Mouse (Mus musculus) ovary, adult 18-20 months (tissue): ENCODE measurements around the gene Pard3.

ENCODE experiments used
- DNase-seq: peaks from one replicate; pipeline ENCODE4 v3.0.0; 2022; ENCODE audit warnings: low spot score, mixed read lengths

Pard3 gene

GRCm38 (mm10) chr8:127614206-127614605 is 550.5 kb downstream of the Pard3 start:
- no peak for DNase-seq

- DNase-seq: no peak
Observed at GRCm38 (mm10) chr8:127616681-127617080, 553.0 kb downstream of the Pard3 start.

GRCm38 (mm10) chr8:127622137-127622536 is 558.4 kb downstream of the Pard3 start:
- no peak for DNase-seq

- DNase-seq: peak; percentile 44
Observed at GRCm38 (mm10) chr8:127638232-127639087, 574.8 kb downstream of the Pard3 start.

DNA sequence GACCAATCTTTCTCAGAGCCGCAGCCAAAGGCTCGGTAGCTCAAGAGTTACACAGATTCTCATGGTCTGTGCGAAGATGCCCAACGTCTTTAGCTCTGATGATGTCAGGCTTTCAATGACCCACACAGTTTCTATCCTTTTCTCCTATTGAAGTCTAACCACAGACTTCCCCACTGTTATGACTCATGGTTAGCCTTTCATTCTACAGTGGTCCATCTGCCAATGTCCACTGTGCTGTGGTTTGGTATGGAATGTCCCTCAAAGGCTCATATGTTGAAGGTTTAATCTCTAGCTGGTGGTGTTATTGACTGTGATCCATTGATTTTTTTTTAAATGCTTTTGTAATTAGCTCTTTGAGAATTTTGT is 575.4 kb downstream of the Pard3 start:
- DNase-seq: no peak

GRCm38 (mm10) chr8:127655559-127655958 is 591.9 kb downstream of the Pard3 start:
- DNase-seq: no peak
